Mouse (Mus musculus): ENCODE measurements at regions not wholly inside any gene's neighbourhood (a gene's known extent, or its start where the extent isn't known, plus 50 kb on each side); places are given as distances from the start of the nearest gene placed in this dataset.
"Not testable (repeated sequence)": the region's sequence is repeated elsewhere in the genome, so short reads cannot be mapped to it uniquely, and the experiment has no call there.

- no peaks in the 10 kb centered on the region for H3K9me3 ChIP-seq (ENCODE audit: control insufficient read depth, low read length)
- H3K4me1 ChIP-seq (replicated peaks; ENCODE audit: control insufficient read depth, insufficient read depth, low read length) = no peaks in the 10 kb centered on the region
- H3K27ac ChIP-seq (ENCODE audit: low read depth, low read length) = no peak overlapping the region
- WGBS = 95% methylated on average over 13 of the region's 13 CpGs
- H3K27me3 ChIP-seq (ENCODE audit: control insufficient read depth, insufficient read depth, low read length) = no peaks in the 10 kb centered on the region
- no peak overlapping the region for H3K4me3 ChIP-seq (ENCODE audit: low read depth, low read length)
- H3K36me3 ChIP-seq (ENCODE audit: control insufficient read depth, insufficient read depth, low read length) = no peaks in the 10 kb centered on the region
- no peak overlapping the region for H3K9ac ChIP-seq (ENCODE audit: low read depth, low read length)
- no peak overlapping the region for H3K4me2 ChIP-seq (replicated peaks; ENCODE audit: low read depth, low read length)
- no peak for DNase-seq (ENCODE audit: low spot score)
- ATAC-seq (ENCODE audit: low FRiP score) = no peak
Measured at GRCm38 (mm10) chr3:16071906-16072305, 65.7 kb upstream of the Gm5150 start.

GRCm38 (mm10) chr3:16070963-16071362 lies 64.7 kb upstream of the Gm5150 start:
- no peak overlapping the region for H3K9ac ChIP-seq (ENCODE audit: low read depth, low read length)
- 88% methylated on average over 1 of the region's 1 CpGs for WGBS
- DNase-seq (ENCODE audit: low spot score) = no peak

GRCm38 (mm10) chr3:16057709-16058108 lies 51.5 kb upstream of the Gm5150 start:
- 80% methylated on average over 5 of the region's 5 CpGs for WGBS
- H3K4me1 ChIP-seq (replicated peaks; ENCODE audit: control insufficient read depth, insufficient read depth, low read length); H3K36me3 ChIP-seq (ENCODE audit: control insufficient read depth, insufficient read depth, low read length); H3K27me3 ChIP-seq (ENCODE audit: control insufficient read depth, insufficient read depth, low read length); ATAC-seq (ENCODE audit: low FRiP score); H3K4me2 ChIP-seq (replicated peaks; ENCODE audit: low read depth, low read length); H3K27ac ChIP-seq (ENCODE audit: low read depth, low read length); H3K4me3 ChIP-seq (ENCODE audit: low read depth, low read length); DNase-seq (ENCODE audit: low spot score); H3K9ac ChIP-seq (ENCODE audit: low read depth, low read length); H3K9me3 ChIP-seq (ENCODE audit: control insufficient read depth, low read length): not testable (repeated sequence)

More at GRCm38 (mm10) chr3:16070963-16071362, 64.7 kb upstream of the Gm5150 start:
- H3K9me3 ChIP-seq (ENCODE audit: control insufficient read depth, low read length) = no peaks in the 10 kb centered on the region
- no peaks in the 10 kb centered on the region for H3K27me3 ChIP-seq (ENCODE audit: control insufficient read depth, insufficient read depth, low read length)
- no peak overlapping the region for H3K4me2 ChIP-seq (replicated peaks; ENCODE audit: low read depth, low read length)
- H3K4me1 ChIP-seq (replicated peaks; ENCODE audit: control insufficient read depth, insufficient read depth, low read length) = no peaks in the 10 kb centered on the region
- no peak overlapping the region for H3K4me3 ChIP-seq (ENCODE audit: low read depth, low read length)
- no peak overlapping the region for H3K27ac ChIP-seq (ENCODE audit: low read depth, low read length)
- no peak for ATAC-seq (ENCODE audit: low FRiP score)
- H3K36me3 ChIP-seq (ENCODE audit: control insufficient read depth, insufficient read depth, low read length) = no peaks in the 10 kb centered on the region

Measured in hindbrain, embryonic 11.5 days (tissue).